Mouse (Mus musculus) lung, adult 2 months (tissue): ENCODE measurements around the gene Gm156.

ENCODE experiments used
- CTCF ChIP-seq: fragments of 200-500 bp; IDR thresholded peaks from 2 replicates; pipeline ENCODE4 v1.5.1; 2011; ENCODE audit warnings: mild to moderate bottlenecking, low read length, control low read depth; ENCODE audit not compliant: insufficient read depth
- POLR2A ChIP-seq: fragments of 200-500 bp; IDR thresholded peaks from 2 replicates; pipeline ENCODE4 v1.6.1; 2011; ENCODE audit warnings: low read depth, mild to moderate bottlenecking, control low read depth, low read length, borderline replicate concordance; ENCODE audit errors: extremely low read depth

GRCm38 (mm10) chr6:129824004-129824403, 39.9 kb upstream of the Gm156 start:
- TF ChIP-seq CTCF = no peak
- TF ChIP-seq POLR2A = no peak
